Mouse (Mus musculus) right cerebral cortex, adult 2 months (tissue): ENCODE measurements around the gene Stk4.

Experiments
- DNase-seq, 2 experiments: peaks; one replicate each; pipeline ENCODE4 v3.0.0; 2021 to 2022; ENCODE audit warnings: low spot score in 2 of 2

Stk4 gene

DNA sequence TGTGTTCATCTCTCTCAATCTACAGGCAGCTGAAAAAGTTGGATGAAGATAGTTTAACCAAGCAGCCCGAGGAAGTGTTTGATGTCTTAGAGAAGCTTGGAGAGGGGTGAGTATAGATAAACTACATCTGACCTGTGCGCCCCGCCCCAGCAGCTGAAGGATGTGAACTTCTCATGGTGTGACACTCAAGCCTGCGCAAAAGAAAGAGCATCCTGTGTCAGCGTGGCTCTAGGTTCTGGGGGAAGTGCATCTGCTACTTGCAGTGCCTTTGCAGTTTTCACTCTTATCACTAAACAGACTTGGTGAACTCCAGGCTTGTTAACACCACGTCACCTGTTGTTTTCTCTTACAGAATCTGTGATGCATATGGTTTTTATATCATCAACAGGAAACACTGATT lies 9.4 kb downstream of the Stk4 start:
- no peak for DNase-seq

- no peak for DNase-seq
Observed at GRCm38 (mm10) chr2:164081577-164081976, 11.5 kb downstream of the Stk4 start.

- no peak for DNase-seq
Observed at GRCm38 (mm10) chr2:164082175-164082574, 12.1 kb downstream of the Stk4 start.

DNA sequence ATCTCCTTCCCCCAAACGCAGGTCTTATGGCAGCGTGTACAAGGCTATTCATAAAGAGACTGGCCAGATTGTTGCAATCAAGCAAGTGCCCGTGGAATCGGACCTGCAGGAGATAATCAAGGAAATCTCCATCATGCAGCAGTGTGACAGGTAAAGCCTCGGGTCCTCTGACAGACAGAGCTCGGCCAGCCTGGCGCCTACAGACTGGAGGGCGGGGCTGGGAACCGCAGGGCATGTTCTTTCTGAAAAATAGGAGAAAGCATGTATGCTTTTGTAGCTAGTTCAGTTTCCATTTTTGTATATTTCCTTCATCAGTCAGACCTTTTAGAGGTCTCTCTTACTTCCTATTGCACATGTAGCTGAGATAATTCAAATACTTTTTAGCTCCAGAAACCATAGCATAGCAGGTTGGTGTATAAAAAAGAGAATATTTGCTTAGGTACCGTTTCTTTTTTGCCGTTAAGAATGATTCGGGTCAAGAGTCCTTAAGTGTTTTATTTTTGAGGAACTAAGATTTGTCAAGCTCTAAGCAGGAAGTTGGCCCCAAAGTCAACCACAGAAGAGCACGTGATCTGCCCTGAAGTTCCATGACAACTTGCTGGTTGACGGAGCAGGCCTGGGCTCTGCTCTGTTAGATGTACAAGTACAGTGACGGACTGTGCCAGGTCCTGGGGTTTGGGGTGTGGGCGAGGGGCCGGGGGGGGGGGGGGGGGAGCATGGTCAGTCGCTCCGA lies 13.7 kb downstream of the Stk4 start:
- DNase-seq = no peak

DNA sequence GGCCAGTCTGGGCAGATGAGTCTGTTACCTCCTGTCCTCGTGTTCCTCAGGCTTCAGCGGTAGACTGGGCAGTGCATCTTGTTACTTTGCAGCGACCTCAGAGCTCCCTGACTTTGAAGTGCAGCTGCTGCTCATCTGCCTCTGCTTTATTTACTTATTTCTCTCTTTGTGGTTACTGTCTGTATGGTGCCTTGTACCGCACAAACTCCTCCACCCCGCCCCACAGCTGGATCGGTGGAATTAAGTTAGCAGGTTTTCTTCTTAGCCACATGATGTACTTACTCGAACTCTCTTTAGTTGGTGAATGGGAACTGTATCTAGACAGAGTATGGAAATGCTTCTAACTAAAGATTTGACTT lies 14.2 kb downstream of the Stk4 start:
- no peak for DNase-seq

GRCm38 (mm10) chr2:164087416-164088017 lies 17.4 kb downstream of the Stk4 start:
- no peak for DNase-seq

- DNase-seq = no peak
Observed at GRCm38 (mm10) chr2:164089508-164089907, 19.4 kb downstream of the Stk4 start.

- DNase-seq = no peak
Observed at GRCm38 (mm10) chr2:164094152-164094551, 24.0 kb downstream of the Stk4 start.

GRCm38 (mm10) chr2:164098603-164099250 lies 28.6 kb downstream of the Stk4 start:
- peak; percentile 48 to 57 for DNase-seq

- no peak for DNase-seq
Observed at GRCm38 (mm10) chr2:164101936-164102335, 31.8 kb downstream of the Stk4 start.

GRCm38 (mm10) chr2:164102366-164102765 lies 32.2 kb downstream of the Stk4 start:
- DNase-seq = no peak

DNA sequence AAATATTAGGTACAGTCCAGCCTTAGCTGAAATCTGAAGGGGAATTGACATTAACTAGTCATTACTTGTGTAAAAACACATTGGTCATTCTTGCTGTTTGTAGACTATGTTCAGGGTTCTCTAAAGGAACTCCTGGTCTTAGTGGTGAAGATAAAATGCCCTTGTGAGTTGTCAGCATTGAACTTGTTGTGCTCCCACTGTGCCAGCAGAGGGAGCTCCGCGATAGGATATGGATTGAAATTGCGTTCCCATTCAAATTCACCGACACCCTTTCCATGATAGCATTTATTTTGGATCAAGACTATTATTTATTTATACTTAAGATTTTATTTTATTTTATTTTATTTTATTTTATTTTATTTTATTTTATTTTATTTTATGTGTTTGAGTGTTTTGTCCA lies 33.4 kb downstream of the Stk4 start:
- DNase-seq = peak; percentile 78 to 79

DNA sequence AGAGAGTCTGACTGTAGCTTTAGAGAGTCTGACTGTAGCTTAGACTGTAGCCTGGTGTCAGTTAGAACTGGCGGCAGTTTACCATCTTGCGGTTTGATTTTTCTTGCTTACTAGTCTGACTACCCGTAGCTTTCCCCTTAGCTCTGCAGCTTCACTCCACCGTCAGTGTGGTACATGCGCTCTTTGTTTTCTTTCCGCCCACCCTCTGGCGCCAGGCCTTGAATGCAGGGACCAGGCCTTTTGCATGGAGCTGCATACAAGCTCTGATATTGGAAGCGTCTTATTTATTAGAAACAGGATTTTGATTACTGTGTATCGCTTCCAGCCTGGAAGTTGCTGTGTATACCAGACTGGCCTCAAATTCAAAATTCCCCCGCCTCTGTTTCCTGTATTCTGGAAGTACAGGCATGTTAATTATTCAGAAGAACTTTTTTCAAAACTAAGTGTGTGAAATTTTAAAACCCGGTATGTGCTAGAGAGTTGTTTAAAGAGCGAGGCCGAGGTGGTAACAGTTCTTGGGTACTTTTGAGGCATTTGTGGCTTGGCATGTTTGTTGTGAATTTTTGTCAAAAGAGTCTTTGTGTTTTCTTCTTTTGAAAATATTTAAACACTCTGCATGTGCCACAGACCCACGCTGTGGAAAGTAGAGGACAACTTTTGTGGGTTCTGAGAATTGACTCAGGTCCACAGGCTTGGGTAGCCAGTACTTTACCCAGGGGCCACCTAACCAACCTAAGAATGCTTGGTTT lies 36.3 kb downstream of the Stk4 start:
- no peak for DNase-seq

DNA sequence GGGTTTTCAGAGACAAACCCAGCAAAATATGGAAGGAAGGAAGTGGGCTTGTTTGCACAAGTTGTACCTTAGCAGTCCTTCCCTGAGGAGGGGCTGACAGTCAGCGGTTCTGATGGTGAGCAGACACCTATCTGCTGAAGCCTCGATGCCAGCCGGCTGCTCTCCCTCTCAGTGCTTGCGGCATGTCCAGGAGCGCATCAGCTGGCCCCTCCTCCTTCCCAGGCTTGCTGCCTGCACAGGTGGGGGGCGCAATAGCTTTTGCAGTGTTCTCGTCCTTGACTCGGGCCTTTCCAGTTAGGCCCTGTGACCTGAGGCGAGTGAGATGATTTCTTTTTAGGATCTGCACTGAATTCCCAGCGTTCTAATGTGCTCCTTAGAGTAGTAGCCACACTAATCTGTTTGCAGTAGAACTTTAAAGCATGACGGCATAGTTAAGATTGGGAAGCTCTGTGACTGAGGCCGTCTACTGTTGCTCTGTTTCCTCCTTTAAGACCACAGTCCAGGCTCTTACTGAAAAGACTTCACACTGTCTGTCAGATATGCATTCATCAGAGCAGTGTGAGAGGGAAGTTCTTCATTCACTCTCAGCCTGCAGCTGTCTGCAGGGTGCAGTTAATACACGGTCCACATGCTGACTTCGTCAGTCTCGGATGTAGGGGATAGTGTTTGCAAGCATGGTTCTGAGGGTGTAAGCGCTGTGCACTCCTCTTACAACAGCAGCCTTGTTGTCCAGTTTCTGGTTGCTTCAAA lies 37.2 kb downstream of the Stk4 start:
- no peak for DNase-seq

DNA sequence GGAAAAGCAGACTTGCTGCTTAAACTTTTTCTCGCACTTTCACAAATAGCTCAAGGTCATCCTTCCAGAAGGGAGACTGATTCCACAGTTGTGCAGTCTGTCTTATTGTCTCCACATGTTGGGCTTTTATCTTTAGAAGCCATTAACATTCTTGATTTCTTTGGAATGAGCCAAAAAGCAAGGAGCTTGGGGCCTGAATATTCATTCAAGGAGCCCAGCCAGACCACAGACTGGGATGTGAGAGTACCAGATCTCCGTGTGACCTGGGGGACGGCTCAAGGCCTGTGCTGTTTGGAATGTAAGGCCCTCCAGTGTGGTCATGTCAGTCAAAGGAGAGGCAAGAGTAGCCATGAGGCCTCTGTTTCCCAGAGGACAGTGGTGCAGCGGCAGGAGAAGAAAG lies 38.4 kb downstream of the Stk4 start:
- DNase-seq = no peak

DNA sequence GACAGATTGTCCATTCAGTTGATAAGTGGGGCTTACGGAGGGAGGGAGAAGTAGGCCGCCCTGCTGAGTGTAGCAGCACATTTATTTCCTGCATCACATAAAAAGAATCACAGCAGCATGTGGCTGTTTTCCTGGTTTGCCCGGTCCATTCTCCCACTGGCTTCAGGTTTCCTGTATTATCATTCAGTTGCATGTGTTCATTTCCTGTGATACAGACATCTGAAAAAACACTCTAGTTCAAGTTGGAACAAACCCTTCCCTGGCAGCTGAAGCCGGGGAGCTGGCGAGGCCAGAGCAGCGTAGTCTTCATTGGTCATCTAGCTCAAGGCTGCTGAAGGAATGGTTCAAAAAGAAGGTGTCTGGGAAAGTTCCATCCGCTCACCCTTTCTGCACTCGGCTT lies 41.4 kb downstream of the Stk4 start:
- DNase-seq = no peak

DNA sequence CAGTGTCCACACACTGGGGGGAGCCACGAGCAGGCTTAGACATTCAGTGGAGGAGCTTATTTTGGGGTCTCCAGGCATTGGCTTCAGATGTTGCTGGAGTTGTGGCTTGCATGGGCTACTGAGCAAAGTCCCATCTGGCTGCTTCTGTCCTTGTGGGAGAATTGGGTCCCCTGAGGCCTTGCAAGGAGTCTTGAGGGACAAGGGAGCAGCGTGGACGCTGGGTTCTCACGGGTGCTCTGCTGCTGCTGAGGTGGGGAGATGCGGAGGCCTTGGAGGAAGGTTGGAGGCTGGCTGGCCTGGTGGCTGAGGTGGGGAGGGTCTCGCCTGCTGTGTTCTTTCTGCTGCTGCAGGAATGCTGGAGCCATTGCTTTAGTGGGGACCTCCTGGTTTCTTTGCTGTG lies 43.9 kb downstream of the Stk4 start:
- DNase-seq = no peak

DNA sequence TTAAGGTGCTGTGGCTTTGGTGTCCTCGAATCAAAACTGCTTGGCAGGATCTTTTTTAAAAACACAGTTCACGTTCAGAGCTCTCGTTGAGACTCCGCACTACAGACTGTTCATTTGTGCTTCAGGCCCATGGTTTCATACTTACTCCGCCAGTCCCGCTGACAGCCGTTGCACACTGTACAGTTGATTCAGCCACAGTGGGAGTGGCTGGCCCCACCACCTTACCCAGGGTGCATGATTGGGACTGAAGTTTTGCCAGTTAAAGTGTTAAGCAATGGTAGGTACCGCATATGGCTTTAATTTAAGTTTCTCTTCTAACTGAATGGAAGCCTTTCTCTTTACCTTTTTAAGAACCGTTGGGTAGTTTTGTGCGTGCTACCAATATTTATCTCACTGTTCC lies 45.4 kb downstream of the Stk4 start:
- no peak for DNase-seq

DNA sequence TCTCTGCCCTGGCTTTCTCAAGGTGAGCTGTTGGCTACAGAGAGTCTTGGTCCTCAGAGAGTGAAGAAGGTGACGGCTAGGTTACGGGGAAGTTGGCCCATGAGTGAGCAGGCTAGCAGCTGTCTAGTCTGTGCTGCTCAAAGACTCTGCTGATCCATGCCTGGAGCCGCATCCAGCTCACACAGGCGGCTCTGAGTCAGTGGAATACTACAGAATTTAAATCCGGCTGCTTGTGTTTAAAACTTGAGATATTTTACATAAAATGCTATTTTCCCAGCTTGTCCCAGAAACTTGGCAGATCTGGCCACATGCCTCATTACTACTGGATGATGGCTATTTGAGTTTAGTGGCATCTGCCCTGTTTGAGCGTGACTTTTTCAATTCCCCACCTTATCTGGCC lies 49.4 kb downstream of the Stk4 start:
- DNase-seq = no peak

GRCm38 (mm10) chr2:164123169-164123766 lies 53.1 kb downstream of the Stk4 start:
- no peak for DNase-seq

DNA sequence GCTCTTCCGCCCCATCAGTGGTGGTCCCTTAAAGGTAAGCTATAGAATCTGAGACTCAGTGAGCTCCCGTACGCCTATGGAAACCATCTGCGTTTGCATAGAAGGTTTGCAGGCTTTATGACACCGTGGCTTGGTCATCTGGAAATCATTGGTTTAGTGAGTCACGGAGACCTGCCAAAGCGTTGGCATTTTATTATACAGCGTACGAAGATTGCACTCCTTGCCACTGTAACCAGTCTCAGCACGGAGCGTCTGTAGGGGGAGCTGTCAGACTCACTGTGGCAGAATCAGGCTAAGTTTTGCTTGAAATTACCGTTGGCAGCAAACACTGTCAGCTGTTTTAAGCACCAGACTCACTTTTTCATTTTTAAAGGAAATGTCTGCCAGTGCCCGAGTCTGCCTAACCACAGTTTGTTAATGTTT lies 56.4 kb downstream of the Stk4 start:
- peak; percentile 81 to 87 for DNase-seq
